Mouse (Mus musculus) heart, embryonic 11.5 days (tissue): ENCODE data around the gene Actr1a. TPM values are rescaled to one million over a fixed set of nuclear protein-coding genes. Genes with fewer than 3 reads are reported as not detected.
A peak's percentile ranks its signal among the peaks of the same experiment; 100 is the strongest.

ENCODE experiments used
- ATAC-seq: fragments of 200-750 bp; cut with Nextera tagmentation; replicated peaks from 2 replicates; pipeline ENCODE4 v1.8.0; 2017; ENCODE audit warnings: moderate library complexity; ENCODE audit not compliant: insufficient number of reproducible peaks, low FRiP score, low TSS enrichment
- H3K27ac ChIP-seq: fragments of 300-500 bp; sonication (generic); 2 replicates; pipeline ENCODE4 v1.5.1; 2014; ENCODE audit warnings: mild to moderate bottlenecking, low read depth, low read length
- H3K27me3 ChIP-seq: fragments of 300-500 bp; sonication (generic); 2 replicates; pipeline ENCODE4 v1.6.1; 2014; ENCODE audit warnings: mild to moderate bottlenecking, low read length, mixed read lengths; ENCODE audit not compliant: control insufficient read depth, insufficient read depth
- H3K36me3 ChIP-seq: fragments of 300-500 bp; sonication (generic); 2 replicates; pipeline ENCODE4 v1.6.1; 2014; ENCODE audit warnings: mild to moderate bottlenecking, low read length, moderate library complexity, mixed read lengths; ENCODE audit not compliant: control insufficient read depth, insufficient read depth
- H3K4me1 ChIP-seq: fragments of 300-500 bp; sonication (generic); 2 replicates; pipeline ENCODE4 v1.6.1; 2014; ENCODE audit warnings: low read length; ENCODE audit not compliant: control insufficient read depth, insufficient read depth
- H3K4me2 ChIP-seq: fragments of 300-500 bp; sonication (generic); 2 replicates; pipeline ENCODE4 v1.6.1; 2014; ENCODE audit warnings: mild to moderate bottlenecking, moderate library complexity
- H3K4me3 ChIP-seq: fragments of 300-500 bp; sonication (generic); 2 replicates; pipeline ENCODE4 v1.5.1; 2014; ENCODE audit warnings: low read depth, low read length
- H3K9ac ChIP-seq: fragments of 300-500 bp; sonication (generic); 2 replicates; pipeline ENCODE4 v1.6.1; 2014; ENCODE audit warnings: mild to moderate bottlenecking, low read depth, low read length, moderate library complexity
- H3K9me3 ChIP-seq: fragments of 300-500 bp; sonication (generic); replicated peaks from 2 replicates; pipeline ENCODE4 v1.6.1; 2016; ENCODE audit warnings: low read length; ENCODE audit not compliant: control insufficient read depth
- WGBS: fragments of 180-500 bp; shearing (Covaris S2); extraction: QIAGEN DNeasy Blood & Tissue Kit; methylation state at CpG from one replicate; pipeline ENCODE4 v1.1.7; 2014; ENCODE audit not compliant: insufficient replicate concordance; 5-methylcytosine and 5-hydroxymethylcytosine counted together
- polyA plus RNA-seq: library from polyadenylated mRNA; unstranded; fragments of >200 nt; fragmentation: Nextera tagmentation; extraction: Ambion mirVana; gene quantifications from 2 replicates; pipeline ENCODE4 v1.2.1, GENCODE M21; 2014

Actr1a gene
- polyA plus RNA-seq, 1 experiment from 2014 or later, result 112 TPM

DNA sequence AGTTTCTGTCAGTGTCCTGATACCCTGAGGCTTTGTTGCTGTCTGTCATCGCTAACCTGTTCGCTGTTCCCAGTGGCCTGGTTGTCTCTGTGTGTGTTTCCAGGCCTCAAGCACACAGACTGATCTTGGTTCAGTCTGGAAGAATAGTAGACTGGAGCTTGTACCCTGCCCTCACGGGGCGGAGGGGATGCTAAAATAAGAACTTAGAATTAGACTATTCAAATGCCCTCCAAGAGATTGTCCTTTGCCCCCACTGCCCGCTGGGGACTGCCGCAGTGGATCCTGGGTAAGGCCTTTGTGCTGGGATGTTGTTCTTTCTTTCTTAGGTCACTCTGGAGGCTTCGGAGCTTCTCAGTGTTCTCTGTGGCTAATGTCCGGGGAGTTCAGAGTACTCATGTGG is 29.7 kb upstream of the Actr1a start:
- no peak for ATAC-seq
- H3K4me3 ChIP-seq, result no peak overlapping the region
- H3K9ac ChIP-seq, result no peak overlapping the region
- H3K4me1 ChIP-seq, result peaks cover 10% of the 10 kb centered on the region; the same call in 1 of the 2 replicates
- H3K9me3 ChIP-seq, result no peaks in the 10 kb centered on the region
- H3K4me2 ChIP-seq, result no peak overlapping the region
- no peak overlapping the region for H3K27ac ChIP-seq
- H3K27me3 ChIP-seq, result no peaks in the 10 kb centered on the region
- peaks cover 7% of the 10 kb centered on the region; the same call in 1 of the 2 replicates for H3K36me3 ChIP-seq
- 83% methylated on average over 8 of the region's 8 CpGs for whole genome bisulfite sequencing

DNA sequence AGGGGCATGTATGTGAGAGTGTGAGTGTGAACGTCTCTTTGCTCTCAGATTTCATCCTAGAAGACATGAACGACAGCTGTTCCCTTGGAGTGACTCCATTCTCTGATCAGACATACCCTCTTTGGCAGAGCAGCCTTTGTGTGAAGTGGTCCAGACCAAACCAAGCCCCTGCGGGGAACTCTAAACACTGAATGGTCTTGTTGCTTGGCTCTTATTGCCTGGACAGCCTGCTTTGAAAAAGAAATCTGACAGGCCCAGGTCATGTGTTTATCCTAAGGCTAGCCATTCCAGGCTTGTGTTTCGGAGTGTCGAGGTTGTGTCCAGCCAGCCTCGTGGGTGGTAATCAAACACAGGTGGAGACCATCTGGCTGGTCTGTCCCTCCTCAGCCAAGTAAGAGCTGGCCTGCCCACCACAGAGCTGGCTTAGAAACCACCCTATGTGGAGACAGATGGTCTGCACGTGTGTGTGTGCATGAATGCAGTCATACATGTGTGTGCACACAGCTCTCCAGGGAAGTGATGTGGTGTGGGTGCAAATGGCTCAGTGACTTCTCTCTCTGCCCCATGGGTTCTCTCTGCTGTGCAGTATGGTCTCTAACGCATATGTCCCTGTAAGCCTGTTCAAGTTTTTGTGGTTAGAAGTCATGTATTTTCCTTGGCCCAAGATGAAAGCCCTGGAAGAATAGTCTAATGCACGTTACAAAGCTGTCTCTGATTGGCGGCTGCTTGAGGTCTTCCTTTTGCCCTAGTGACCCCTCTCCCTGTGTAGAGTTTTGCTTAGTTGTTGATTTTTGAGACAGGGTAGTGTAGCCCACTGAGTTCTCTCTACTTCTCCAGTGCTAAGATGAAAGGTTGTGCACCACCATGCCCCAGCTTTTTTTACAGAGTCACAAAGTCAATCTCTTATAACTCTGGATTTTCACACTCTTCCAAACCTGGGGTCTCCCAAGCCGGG is 27.1 kb upstream of the Actr1a start:
- Histone ChIP-seq H3K36me3 (peaks cover 7% of the 10 kb centered on the region; the same call in 1 of the 2 replicates), H3K4me3 (no peak overlapping the region), H3K4me2 (0 out of 2 replicates have a peak overlapping the region, but pooled peaks have one; percentile 8), H3K9ac (no peak overlapping the region), H3K9me3 (no peaks in the 10 kb centered on the region), H3K27ac (no peak overlapping the region), H3K4me1 (peaks cover 17% of the 10 kb centered on the region), H3K27me3 (no peaks in the 10 kb centered on the region)
- no peak for ATAC-seq
- 48% methylated on average over 11 of the region's 11 CpGs for WGBS

DNA sequence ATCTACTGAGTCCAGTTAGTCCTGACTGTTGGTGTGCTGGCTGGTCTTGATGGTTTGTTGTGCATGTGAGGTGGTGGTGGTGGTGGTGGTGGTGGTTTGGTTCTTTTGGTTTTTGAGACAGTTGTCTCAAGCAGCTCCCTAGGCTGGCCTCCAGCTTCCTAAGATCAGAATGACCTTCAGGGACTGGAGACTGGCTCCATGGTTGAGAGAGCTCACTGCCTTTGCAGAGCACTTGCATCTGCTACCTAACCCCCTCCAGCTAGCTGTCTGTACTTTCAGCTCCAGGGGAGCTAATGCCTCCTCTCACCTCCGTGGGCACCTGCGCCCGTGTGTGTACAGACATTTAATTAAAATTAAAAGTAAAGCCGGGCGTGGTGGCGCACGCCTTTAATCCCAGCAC is 24.9 kb upstream of the Actr1a start:
- 86% methylated on average over 7 of the region's 7 CpGs for WGBS
- peaks cover 19% of the 10 kb centered on the region for H3K4me1 ChIP-seq
- no peak overlapping the region for H3K4me3 ChIP-seq

DNA sequence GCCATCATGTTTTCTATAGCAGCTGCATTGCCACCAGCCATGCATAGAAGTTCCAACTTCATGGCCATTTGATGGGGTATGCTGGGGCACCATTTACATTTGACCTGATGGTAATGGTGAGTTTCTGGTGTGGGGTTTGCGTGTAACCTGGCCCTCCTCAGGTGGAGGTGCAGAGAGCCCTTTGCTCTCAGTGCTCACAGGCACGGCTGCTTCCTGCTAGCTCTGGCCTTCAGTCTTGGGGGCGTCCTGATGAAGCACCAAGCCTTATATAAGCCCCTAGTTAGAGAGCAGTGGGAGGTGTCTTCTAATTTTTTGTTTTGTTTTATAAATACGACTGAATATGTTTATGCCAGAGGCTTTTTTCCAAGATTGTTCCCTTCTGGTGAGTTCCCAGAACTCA is 22.5 kb upstream of the Actr1a start:
- H3K4me3 ChIP-seq, result no peak overlapping the region

More for the DNA sequence above, 24.9 kb upstream of the Actr1a start:
- Histone ChIP-seq H3K36me3 (0 out of 2 replicates have a peak, but pooled peaks cover 4% of the 10 kb centered on the region), H3K9me3 (no peaks in the 10 kb centered on the region), H3K27me3 (no peaks in the 10 kb centered on the region), H3K27ac (no peak overlapping the region), H3K4me2 (no peak overlapping the region), H3K9ac (no peak overlapping the region)
- ATAC-seq, result no peak

DNA sequence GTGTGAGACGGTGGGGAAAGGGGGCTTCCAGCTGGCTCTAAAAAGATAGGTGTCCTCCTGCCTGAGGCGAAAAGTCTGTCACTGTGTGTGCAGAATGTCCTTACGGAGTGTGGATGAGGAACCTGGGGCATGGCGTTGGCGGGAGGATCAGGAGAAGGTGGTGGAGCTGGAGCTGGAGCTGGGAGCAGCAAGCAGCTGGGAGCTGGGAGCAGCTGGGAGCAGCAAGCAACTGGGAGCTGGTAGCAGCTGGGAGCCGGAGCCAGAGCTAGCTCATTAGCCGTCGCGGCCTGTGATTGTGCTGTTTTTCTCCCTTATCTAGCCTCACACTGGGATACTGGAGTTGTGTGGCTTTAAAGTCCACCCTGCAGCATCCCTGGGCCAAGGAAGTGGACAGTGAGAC is 20.7 kb upstream of the Actr1a start:
- H3K4me1 ChIP-seq, result peaks cover 23% of the 10 kb centered on the region
- WGBS, result 47% methylated on average over 9 of the region's 9 CpGs

More for the DNA sequence above, 22.5 kb upstream of the Actr1a start:
- WGBS, result 74% methylated on average over 4 of the region's 4 CpGs
- Histone ChIP-seq H3K4me2 (no peak overlapping the region), H3K36me3 (no peaks in the 10 kb centered on the region), H3K4me1 (peaks cover 21% of the 10 kb centered on the region), H3K9me3 (no peaks in the 10 kb centered on the region), H3K9ac (no peak overlapping the region), H3K27me3 (no peaks in the 10 kb centered on the region), H3K27ac (no peak overlapping the region)
- no peak for ATAC-seq

DNA sequence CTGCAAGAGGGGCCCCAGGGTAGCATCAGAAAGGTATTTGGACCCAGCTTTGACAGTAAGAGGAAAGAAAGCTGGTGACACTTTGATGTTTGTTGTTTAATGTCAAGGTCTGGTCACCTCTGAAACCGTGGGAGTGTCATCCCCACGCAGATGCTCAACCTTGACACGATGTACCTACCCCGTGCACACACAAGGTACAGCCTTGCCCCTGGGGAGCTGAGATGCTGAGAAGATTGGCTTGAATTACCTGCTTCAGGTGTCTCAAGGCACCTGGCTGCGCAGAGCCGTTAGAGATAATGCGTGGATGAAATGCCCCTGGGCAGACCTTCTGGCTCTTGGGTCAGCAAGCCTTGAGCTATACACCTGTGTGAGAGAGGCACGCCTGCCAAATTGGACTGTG is 18.9 kb upstream of the Actr1a start:
- H3K36me3 ChIP-seq, result no peaks in the 10 kb centered on the region
- no peaks in the 10 kb centered on the region for H3K9me3 ChIP-seq
- H3K4me2 ChIP-seq, result no peak overlapping the region
- 88% methylated on average over 8 of the region's 8 CpGs for WGBS
- H3K27me3 ChIP-seq, result no peaks in the 10 kb centered on the region
- no peak overlapping the region for H3K4me3 ChIP-seq
- ATAC-seq, result no peak
- no peak overlapping the region for H3K9ac ChIP-seq
- peaks cover 24% of the 10 kb centered on the region for H3K4me1 ChIP-seq
- H3K27ac ChIP-seq, result no peak overlapping the region

More for the DNA sequence above, 20.7 kb upstream of the Actr1a start:
- Histone ChIP-seq H3K36me3 (no peaks in the 10 kb centered on the region), H3K9ac (0 out of 2 replicates have a peak overlapping the region, but pooled peaks have one; percentile 43), H3K27me3 (no peaks in the 10 kb centered on the region), H3K4me3 (no peak overlapping the region), H3K27ac (no peak overlapping the region), H3K4me2 (no peak overlapping the region), H3K9me3 (no peaks in the 10 kb centered on the region)
- no peak for ATAC-seq

DNA sequence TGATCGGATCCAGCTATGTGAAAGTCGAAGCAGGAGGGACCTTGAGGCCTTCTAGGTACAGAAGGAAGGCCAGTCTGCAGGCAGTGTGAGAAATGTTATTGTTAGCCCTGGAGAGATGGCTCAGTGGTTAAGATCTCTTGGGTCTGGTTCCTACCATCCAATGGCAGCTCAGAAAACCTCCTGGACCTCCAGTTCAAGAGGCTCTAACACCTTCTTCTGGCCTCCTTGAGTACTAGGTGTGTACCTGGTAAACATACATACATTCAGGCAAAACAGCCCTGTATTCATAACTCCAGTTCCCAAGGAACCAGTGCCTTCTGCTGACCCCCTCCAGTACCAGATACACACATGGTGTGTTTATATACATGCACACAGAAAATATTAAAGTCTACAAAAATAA is 18.4 kb upstream of the Actr1a start:
- no peaks in the 10 kb centered on the region for H3K36me3 ChIP-seq
- no peak for ATAC-seq
- no peak overlapping the region for H3K9ac ChIP-seq
- WGBS, result 90% methylated on average over 2 of the region's 2 CpGs
- H3K4me1 ChIP-seq, result peaks cover 27% of the 10 kb centered on the region
- no peak overlapping the region for H3K27ac ChIP-seq
- no peak overlapping the region for H3K4me3 ChIP-seq
- H3K9me3 ChIP-seq, result no peaks in the 10 kb centered on the region
- no peaks in the 10 kb centered on the region for H3K27me3 ChIP-seq
- no peak overlapping the region for H3K4me2 ChIP-seq

DNA sequence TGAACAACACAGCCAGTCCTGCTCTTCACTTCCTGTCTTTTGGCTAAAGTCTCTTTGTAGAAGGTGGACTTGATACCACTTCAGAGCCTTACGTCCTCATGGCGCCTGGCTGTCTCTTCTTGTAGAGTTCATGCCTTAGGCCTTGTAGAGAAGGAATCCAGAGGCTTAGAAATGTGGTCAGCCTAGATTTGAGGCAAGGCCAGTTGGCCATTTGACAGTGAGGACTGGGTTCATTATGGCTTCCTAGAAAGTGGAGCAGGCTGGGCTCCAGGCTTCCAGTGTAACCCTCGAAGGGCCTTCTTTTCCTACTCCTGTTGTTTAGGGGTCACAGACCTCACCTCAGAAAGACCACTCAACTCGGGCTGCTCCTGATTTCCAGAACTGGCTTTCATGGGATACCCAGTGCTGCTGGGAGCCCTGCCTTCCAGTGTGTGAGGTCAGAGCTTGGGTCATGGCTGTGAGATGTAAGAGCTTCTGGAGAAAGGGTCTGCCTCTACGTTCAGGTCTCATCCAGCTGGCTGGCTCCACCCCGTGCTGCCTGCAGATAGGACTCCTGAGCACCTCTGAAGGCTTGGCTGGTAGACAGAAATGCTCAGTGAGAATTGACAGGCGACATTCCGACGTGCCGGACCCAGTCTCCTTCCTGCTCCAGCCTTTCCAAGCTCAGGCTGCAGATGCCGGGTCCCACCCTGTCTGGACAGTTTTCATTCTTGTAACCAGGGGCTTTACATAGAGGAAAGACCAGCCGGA is 16.7 kb upstream of the Actr1a start:
- 54% methylated on average over 12 of the region's 12 CpGs for WGBS
- Histone ChIP-seq H3K4me1 (peaks cover 30% of the 10 kb centered on the region), H3K4me2 (no peak overlapping the region), H3K36me3 (peaks cover under 1% of the 10 kb centered on the region; the same call in 1 of the 2 replicates), H3K9me3 (no peaks in the 10 kb centered on the region), H3K27me3 (no peaks in the 10 kb centered on the region), H3K4me3 (no peak overlapping the region), H3K9ac (no peak overlapping the region), H3K27ac (peak overlapping the region; percentile 70)
- ATAC-seq, result no peak
